Mouse (Mus musculus) C2C12 (cell line): ENCODE results near the gene Safb.

Experiments used
- CEBPB ChIP-seq: IDR thresholded peaks from one replicate; pipeline ENCODE4 v1.6.1; 2011; ENCODE audit warnings: low read depth, mild to moderate bottlenecking, control low read depth, moderate library complexity
- CTCF ChIP-seq: IDR thresholded peaks from one replicate; pipeline ENCODE4 v1.5.1; 2011; ENCODE audit not compliant: control insufficient read depth, insufficient read depth, insufficient read length
- FOSL1 ChIP-seq: IDR thresholded peaks from one replicate; pipeline ENCODE4 v1.8.0; 2011; ENCODE audit warnings: mild to moderate bottlenecking, low read length; ENCODE audit not compliant: poor library complexity, insufficient read depth, severe bottlenecking
- MAX ChIP-seq: IDR thresholded peaks from one replicate; pipeline ENCODE4 v1.6.1; 2011; ENCODE audit warnings: mild to moderate bottlenecking, control low read depth
- MYOD1 ChIP-seq: IDR thresholded peaks from one replicate; pipeline ENCODE4 v1.6.1; 2011; ENCODE audit warnings: low read depth; ENCODE audit not compliant: control insufficient read depth, insufficient read length
- USF1 ChIP-seq: IDR thresholded peaks from one replicate; pipeline ENCODE4 v1.6.1; 2011; ENCODE audit warnings: low read depth, mild to moderate bottlenecking, control low read depth, moderate library complexity

DNA sequence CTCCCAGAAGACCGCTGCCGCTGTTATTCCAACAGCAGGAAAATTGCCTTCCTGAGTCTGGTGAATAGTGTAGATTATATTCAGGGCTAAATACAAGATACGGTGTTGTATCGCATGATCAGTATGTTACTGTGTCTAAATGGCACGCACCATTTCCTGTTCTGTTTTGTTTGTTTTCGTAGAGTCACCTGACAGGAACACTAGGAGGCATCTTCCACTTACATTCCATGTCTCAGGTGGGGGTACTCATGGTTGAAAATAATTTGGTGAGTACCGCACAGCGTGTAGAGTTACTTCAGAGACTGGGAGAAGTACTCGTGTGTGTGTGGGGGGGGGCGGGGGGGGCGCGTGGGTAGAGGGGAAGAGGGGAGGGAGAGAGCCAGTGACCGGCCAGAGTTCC, 62.9 kb downstream of the Safb start:
- TF ChIP-seq CTCF (no peak), MYOD1 (no peak), CEBPB (no peak), FOSL1 (no peak), MAX (no peak), USF1 (no peak)
